Mouse (Mus musculus) activated CD4-positive, CD25-positive, alpha-beta regulatory T cell, adult 4 months (primary cell): Measurements from ENCODE around the gene Plppr3. TPM values are rescaled to one million over a fixed set of nuclear protein-coding genes. Genes with fewer than 3 reads are reported as not detected.

Experiments used
- ATAC-seq: one replicate; pipeline ENCODE4 v1.8.0; 2017
- polyA plus RNA-seq, 2 experiments: library from polyadenylated mRNA; unstranded; fragments of 100-300 nt; shearing (Covaris generic); gene quantifications; one replicate each; pipeline ENCODE4 v1.2.1; 2017

Plppr3 gene
- polyA plus RNA-seq, 2 experiments from 2014 or later: 1.6 to 2.1 TPM

DNA sequence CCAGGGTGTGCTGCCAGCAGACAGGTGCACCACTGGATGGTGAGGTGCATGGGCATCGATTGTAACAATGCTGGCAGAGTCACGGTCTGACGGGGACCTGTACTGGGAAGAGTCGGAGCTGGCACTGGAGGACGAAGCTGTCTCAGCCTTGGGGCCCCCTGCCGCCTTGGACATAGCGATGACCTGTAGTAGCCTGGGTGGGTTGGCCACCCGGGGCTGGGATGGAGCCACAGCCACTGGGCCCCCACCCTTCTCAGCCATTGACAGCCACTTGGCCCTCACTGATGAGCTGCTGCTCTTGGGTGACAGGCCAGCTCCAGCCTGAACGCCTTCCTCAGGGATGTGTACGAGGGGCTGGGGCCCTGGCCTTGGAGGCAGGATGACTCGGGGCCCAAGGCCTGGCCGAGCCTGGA, 9.2 kb downstream of the Plppr3 start:
- ATAC-seq: no peak

DNA sequence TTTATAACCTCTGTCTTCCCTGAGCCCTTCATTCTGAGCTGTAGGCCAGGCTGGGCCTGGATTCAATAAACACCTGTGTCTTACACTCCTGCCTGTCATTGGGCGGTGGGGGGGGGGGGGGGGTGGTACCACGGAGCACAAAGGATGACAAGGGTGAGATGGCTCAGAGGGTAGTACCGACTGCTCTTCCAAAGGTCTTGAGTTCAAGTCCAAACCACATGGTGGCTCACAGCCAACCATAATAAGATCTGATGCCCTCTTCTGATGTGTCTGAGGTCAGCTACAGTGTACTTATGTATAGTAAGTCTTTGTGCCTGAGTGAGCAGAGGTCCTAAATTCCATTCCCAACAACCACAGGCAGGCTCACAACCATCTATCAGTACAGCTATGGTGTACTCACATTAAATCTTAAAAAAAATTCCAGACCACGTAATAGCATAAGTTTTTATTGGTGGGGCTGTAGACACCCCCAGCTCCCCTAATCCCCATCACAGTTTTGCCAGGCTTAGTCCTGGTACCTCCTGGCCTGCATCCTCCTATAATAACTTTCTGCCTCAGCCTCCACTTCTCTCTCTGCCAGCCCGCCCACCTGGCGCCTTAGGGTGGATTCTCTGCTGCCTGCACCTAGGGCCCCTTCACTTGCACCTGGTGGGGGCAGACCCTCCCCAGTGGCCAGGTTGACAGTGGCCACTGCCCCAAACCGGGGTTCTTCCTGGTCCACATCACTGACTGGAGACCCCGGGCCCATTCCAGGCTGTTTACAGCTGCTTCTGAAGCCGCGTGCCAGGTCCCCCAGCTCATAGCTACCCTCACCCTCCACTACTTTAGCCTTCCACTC, 9.9 kb downstream of the Plppr3 start:
- no peak for ATAC-seq

DNA sequence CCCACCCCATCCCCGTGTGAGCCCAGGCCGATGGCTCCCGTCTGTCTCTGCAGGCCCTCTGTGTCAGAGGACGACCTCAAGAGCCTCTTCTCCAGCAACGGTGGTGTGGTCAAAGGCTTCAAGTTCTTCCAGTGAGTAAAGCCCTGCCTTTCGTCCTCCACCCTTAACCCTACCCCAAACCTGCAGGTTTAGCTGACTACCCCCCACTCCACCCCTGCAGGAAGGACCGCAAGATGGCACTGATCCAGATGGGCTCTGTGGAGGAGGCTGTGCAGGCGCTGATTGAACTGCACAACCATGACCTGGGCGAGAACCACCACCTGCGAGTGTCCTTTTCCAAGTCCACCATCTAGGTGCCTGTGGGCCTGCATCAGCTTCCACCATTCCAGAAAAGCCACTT, 11.5 kb downstream of the Plppr3 start:
- ATAC-seq: no peak

DNA sequence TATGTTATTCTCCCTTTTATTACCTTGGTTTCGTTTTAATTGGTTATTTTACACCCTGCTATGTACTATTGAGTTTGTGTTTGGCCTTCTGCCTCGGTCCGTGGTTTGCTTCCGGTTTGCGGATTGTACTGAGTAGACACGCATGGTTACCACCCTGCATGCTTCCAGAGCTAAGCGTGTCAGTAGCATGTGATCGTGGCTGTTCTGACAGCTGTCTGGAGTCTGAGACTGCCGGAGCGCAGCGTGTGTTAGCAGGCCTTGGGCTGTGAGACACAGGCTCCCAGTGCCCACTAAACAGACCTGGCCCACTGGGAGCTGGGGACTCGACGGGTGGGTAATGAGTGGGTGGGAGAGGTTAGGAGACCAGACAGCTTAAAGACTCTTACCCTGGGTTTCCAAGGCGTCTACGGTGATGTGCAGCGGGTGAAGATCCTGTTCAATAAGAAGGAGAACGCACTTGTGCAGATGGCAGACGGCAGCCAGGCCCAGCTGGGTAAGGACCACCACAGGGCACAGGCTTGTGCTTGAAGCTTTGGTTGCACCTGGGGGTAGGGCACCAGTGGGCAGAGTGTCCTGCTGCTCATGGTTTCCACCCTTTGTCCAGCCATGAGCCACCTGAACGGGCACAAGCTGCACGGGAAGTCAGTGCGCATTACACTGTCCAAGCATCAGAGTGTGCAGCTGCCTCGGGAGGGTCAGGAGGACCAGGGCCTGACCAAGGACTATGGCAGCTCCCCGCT, 12.2 kb downstream of the Plppr3 start:
- no peak for ATAC-seq

DNA sequence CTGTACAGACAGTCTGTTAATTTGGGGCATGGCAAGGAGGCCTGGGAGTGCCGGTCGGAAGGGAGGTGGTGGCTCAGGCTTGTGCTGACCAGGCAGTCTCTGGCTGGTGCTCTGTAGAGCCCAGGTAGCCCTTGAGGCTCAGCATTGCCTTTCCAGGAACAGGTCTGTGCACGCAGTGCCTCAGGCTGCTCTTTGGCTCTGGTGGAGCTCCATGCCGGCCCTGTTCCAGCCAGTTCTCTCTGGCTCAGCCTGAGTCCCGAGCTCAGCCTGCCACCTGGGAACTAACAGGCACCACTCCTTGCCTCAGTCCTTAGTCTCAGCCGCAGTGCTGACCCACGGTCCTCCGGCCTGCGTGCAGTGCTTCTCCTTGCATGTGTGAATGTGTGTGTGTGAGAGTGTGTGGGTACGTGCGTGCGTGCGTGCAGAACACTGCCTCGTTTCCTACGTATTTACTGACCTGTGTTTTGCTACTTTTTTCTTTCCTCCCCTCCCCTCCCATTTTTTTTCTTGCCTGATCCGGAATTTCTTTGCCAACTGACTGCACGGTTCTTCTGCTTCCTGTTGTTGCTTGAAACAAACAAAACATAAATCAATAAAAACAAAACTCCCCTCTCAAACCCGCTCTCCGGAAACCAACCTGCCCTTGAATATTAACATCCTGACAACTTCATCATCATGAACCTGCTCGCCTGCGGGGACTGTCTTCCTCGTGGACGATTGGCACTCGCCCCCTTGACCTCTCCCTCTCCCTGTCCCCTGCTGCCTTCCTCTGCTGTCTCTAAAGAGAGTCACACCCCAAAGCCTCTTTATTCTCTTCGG, 13.0 kb downstream of the Plppr3 start:
- no peak for ATAC-seq

DNA sequence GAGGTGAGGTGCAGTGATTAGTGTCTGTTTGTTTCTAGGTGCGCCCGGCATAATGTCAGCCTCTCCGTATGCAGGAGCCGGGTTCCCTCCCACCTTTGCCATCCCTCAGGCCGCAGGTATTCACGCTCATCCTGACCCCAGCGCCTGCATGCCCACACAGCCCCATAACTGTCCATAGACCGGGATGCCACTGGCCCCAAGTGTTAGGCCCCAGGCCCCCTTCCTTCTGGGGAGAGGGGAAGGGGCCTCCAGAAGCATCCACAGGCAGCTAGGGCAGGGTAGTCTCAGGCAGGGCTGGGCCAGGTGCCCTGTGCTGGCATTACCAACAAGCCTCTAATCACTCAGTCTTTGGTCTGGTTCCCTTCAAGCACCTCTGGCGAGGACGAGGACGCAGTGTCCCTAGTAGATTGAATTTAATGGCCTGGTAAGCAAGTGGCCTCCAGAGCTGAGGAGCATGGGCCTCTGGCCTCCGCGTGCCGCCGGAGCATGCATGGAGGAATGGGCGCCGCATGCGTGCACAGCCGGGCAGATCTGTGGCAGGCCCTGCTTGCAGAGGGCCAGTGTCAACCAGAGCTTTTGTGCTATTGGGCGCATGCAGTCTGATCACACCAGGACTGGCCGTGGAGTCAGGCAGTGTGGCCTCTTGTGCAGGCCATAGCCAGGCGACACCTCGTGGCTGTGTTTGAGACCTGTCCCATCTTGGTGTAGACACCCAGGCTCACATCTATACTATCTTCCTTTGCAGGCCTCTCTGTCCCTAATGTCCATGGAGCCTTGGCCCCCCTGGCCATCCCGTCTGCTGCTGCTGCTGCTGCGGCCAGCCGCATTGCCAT, 14.1 kb downstream of the Plppr3 start:
- ATAC-seq: no peak

DNA sequence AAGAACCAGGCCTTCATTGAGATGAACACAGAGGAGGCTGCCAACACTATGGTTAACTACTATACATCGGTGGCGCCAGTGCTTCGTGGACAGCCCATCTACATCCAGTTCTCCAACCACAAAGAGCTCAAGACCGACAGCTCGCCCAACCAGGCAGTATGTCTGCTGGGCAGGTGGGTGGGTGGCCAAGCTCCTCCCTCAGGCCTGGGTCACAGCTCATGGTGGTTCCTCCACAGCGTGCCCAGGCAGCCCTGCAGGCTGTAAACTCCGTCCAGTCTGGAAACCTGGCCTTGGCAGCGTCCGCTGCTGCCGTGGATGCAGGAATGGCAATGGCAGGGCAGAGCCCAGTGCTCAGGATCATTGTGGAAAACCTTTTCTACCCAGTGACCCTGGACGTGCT, 15.3 kb downstream of the Plppr3 start:
- no peak for ATAC-seq

DNA sequence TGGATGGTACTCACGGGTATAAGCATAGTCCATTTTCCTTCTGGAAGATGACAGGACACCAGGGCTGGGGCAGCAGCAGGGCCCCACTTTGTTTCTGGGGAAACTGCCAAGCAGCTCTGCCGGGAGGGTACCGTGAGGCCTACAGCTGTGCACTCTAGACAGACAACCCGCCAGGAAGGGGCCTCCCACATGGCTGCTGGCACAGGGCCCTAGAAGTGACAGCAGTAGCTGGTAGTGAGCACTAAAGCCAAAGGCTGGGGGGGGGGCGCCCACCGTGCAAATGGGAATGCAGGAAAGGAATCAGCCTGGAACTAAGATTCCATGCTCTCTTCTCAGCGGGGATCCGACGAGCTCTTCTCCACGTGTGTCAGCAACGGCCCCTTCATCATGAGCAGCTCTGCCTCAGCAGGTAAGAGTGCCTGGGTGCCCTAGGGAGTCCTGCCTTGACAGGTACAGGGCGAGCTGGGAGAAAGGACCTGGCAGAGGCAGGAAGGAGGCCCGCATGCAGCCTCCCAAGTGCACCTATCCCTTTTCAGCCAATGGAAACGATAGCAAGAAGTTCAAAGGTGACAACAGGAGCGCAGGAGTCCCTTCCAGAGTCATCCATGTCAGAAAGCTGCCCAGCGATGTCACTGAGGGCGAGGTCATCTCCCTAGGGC, 15.9 kb downstream of the Plppr3 start:
- no peak for ATAC-seq

DNA sequence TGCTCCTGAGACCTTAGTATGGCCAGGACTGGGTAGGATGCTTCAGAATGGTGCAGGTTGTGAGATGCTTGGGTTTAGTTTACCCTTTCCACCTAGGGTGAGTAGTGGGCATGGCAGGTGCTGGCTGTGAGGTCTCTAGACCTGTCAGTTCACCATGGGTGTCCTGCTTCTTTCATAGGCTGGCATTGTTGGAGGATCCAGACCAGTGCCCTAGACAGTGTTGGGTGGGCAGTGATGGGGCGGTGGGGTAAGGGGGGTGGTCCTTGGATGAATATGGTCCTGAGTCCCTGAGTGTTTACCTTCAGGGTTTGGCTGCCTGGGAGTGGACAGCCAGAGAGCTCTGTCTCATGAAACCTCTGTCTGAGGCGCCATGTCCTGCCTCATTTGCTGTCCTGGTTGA, 16.5 kb downstream of the Plppr3 start:
- ATAC-seq: no peak

DNA sequence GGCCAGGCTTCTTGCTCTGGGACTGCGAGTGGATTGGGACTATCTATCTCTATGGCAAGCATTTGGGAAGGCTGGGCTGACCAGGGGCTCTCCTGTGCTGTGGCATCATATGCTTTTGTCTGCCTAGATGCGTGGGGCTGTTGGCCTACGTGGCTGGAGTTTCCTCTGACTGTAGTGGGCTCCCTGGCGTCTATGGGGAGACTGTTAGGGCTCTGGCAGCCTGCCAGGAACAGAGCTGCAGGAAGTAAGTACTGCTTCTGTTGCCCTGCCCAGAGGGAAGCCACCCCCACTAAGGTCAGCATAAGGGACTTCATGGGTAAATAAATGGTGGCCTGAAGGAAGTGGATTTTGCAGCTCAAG, 17.0 kb downstream of the Plppr3 start:
- ATAC-seq: no peak

DNA sequence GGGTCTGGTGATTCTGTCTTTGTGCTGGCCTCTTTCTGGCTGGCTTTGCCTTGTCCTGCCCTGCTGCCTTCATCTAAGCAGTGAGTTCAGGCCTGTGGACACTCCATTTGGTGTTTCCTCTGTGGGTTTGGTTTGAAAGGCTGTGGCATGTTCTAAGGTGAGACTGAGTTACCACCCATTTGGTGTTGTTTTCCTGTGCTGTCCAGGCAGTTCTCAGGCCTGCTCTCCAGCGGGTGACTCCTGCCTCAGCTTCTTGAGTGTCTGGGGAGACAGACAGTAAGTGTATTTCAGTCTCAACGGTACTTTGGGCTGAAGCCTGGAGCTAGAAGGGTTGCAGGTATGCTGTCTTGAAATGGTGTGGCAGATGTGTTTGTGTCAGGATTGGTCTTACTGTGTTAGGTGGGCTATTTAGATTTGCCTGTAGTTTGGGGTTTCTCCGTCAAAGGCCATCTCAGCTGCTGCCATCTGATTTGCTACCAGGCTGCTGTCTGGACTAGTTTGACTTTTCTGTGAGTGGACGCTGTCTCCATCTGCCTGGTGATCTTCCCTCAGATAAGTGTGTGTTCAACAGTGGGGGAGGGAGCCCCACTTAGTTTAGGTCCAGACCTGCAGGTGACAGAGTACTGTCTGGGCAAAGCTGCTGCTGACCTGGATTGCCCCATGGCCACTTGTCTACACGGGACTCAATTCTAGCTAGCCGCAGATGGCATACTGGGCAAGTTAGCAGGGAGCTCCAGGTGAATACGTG, 17.6 kb downstream of the Plppr3 start:
- ATAC-seq: no peak

DNA sequence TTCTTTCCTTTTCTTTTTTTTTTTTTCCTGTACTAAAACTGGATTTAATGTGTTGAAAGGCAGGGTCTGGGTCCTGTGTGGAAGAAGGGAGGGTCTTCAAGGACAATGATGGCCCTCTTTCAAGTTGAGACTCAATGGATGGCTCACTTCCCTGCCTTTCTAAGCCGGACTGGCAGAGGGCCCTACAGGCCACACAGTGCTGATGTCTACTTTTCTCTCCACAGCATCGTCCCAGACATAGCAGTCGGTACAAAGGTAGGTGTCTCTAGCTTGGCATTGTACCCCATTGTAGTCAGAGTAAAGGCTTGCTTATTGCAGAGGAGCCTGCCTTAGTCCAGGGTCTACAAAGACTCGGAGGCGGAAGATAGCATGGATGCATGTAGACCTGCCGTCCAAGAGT, 18.2 kb downstream of the Plppr3 start:
- ATAC-seq: no peak

DNA sequence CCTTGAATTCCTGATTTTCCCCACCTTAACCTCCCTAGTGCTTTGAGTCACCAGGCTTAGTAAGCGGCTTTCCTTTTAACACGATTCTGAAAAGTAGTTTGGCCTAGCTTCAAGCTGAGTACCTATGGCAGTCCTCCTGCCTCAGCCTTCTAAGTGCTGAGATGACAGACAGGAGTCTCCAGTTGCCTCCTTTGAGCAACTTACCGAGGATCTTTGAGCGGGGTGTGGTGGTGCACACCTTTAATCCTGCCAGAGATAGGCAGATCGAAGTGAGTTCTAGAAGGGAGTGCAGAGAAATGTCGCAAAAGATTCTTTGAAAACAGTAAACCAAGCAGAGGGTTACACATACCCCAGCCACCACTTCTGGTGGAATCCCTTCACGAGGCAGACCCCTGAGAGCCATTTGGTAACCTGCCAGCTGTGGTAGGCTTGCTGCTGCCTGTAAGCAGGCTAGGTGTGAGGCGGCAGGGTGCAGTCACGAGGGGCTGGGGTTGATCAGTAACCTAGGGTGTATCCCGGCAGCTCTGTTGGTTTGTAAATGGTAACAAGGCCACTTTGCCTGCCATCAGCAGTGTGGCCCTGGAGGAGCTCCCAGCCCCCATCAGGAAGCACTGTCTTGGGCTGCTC, 18.8 kb downstream of the Plppr3 start:
- ATAC-seq: no peak

DNA sequence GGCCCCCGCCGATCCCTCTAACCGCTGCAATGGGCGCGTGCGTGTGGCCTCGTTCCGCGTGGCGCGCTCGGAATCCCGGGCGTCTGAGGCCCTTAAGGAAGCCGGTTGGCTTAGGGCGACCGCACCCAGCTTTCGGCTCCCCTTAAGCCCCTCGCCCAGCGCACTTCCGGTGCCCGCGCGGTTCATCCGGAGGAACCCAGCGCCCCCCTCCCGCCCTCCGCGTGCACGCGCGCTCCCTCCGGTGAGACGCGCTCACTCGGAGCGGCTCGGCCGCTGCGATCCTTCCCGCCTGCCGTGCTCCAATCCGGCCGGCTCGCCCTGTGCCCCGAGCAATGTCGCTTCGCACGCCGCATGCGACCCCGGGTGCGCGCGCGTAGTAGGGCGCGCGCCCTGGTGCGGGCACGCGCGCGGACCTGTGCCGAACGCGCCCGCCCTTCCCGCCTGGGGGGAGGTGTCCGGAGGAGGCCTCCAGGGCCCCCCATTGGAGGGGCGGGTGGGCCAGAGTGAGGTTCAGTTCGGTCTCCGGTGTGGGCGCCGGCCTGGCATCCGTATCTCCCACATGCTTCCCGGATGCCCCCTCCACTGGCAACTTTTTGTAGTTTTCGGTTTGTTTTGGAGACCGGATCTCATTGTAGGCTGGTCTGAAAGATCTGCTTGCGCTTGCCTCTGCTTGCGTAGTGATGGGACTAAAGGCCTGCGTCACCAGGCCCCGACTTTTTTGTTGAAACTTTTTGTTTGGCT, 19.5 kb downstream of the Plppr3 start:
- ATAC-seq: peak; percentile 25

DNA sequence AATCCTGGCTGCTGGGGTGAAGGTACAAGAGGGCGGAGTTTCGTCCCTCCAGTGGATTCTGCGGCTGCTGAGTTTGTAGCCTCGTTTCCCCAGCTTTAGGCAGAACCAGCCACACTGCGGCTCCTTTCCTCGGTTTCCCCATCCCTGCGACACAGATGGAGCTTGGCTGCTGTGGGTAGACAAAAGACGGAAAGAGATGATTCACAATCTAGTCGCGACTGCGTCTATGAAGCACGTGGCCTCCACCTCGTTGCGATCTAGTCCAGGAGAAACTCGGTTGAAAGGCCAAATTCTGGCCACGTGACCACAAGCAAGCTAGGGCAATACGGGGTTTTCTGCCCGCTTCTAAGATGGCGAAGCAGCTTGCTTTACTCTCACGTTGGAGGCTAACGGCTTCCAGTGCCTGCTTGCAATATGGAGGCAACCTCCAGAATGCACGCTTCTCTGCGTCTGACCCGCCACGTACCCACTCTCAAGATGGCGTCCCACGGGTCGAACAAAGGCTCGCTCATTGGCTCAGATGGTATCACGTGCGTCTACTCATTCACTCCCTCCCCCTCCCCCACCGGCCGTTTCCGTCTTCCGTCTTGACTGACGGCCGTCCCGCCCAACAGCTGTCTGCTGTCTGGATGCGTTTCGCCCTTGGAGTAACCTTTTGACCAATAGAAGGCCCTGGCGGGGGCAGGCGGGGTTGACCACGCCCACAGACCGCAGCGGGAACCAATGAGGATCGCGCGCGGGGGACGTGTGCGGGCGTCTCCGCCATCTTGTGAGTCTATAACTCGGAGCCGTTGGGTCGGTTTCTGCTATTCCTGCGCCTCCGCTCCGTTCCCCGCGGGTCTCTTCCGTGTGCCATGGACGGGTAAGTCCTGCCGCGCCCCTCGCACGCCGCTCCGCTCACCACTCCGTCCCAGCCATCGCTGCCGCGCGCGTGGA, 20.3 kb downstream of the Plppr3 start, which contains the start of gene Ptbp1:
Gene Ptbp1 (plus strand): TSS at position 568 of the 936 bp plus-strand sequence.
- peak; percentile 80 for ATAC-seq

DNA sequence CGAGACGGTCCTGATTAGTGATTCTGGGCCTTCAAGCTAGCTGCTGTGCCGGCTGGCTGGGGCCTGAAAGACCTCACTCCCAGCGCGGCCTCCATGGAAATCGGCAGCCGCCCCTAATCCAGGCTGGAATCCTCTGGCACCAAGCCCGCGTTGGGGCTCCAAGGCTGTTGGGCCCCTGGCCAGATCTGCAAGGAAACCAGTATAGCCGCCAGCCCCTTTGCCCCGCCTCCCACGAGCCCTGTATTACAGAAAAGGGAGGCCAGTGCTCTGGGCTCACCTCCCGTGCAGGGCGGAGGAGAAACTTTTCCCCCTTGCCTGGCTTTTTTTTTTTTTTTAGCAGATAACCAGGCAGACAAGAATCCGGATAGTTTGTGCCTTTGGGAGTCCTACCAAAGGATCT, 21.0 kb downstream of the Plppr3 start:
- no peak for ATAC-seq

DNA sequence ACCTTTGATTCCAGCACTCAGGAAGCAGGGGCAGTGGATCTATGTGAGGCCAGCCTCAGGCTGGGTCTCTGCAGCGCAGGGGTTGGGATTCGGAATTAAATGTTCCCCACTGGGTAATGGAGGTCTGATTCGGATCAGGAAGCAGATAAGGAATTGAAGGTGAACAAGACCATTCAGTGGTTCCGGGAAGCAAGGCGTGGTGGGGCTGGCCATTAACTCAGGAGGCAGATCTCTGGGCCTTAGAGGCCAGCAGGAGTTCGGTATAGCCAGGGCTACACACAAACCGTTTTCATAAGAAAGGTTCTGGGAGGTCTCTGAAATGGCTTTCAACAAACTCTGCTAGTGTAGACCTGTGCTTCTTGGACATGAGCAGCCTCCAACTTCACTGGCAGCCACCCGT, 21.6 kb downstream of the Plppr3 start:
- no peak for ATAC-seq

DNA sequence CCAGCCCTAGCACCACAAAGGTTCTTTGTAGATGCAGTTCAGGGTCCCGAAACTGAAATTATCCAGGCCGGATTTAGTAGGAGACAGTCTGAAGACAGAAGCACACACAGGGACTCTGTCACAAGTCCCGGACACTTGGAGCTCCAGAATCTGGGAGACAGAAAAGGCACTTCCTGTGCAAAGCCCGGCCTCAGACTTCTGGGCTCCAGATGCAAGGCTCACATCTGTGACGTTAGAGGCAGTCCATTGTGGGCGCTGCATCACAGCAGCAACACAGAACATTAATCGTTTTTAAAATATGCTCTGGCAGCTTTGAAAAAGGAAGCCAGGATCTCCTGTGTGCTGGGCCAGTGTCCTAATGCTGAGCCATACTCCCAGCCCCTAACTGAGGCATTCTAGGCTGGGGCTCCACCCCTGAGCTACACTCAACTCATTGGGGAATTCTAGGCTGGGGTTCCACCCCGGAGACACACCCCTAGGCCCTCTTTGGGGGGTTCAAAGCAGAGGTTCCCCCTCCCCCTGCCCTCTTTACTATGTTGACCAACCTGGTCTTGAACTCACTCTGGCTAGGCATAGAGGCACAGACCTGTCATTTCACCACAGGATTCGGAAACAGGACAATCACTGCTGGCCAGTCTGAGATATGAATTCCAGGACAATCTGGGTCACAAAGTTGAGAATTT, 22.2 kb downstream of the Plppr3 start:
- ATAC-seq: no peak
